Mouse (Mus musculus): ENCODE measurements at regions not wholly inside any gene's neighbourhood (a gene's known extent, or its start where the extent isn't known, plus 50 kb on each side); places are given as distances from the start of the nearest gene placed in this dataset.

DNA sequence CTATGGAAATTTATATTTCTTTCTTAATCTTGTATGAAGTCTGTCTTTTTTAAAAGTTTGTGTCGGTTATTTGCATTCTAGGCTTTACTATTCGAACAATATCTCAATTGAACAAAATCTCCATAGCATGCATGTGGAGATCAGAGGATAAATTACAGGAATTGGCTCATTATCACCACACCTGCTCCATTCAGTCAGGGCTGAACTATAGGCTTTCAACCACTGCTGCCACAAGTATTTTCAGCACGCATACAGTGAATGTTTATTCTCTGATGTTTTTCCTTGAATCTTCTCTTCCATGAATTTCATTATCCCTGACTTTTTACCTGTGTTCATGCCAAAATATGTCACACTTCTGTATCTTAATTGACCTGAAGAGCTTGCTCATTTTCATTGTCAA lies 207.2 kb downstream of the Etv1 start:
- TF ChIP-seq GATA1 (IDR thresholded peaks at IDR 0.05; ENCODE audit: borderline replicate concordance, low read length) (no peak), FLI1 (IDR thresholded peaks at IDR 0.05; ENCODE audit: low read length) (no peak)

All from megakaryocyte, embryonic 14.5 days (primary cell).